Mouse (Mus musculus): Measurements from ENCODE around the gene Ces1f.

GRCm38 (mm10) chr8:93235681-93236080, 43.9 kb downstream of the Ces1f start:
- TF ChIP-seq GATA1 (IDR thresholded peaks at IDR 0.05; ENCODE audit: borderline replicate concordance, low read length) (no peak), FLI1 (IDR thresholded peaks at IDR 0.05; ENCODE audit: low read length) (no peak)

Measured in megakaryocyte, embryonic 14.5 days (primary cell).